Mouse (Mus musculus) liver, adult 2 months (tissue): Measurements from ENCODE around the gene Gm21970. TPM values are rescaled to one million over a fixed set of nuclear protein-coding genes. Genes with fewer than 3 reads are reported as not detected.

Experiments
- DNase-seq: peaks from one replicate; pipeline ENCODE4 v3.0.0-alpha.2; 2011; ENCODE audit warnings: low read depth, low spot score; ENCODE audit errors: extremely low read depth
- H3K27ac ChIP-seq: fragments of 200-500 bp; replicated peaks from 2 replicates; pipeline ENCODE4 v1.5.1; 2012; ENCODE audit warnings: low read depth, mild to moderate bottlenecking, control low read depth, inconsistent platforms, low read length; ENCODE audit not compliant: insufficient read depth
- H3K27me3 ChIP-seq: fragments of 200-500 bp; 2 replicates; pipeline ENCODE4 v1.6.1; 2012; ENCODE audit warnings: mild to moderate bottlenecking, moderate library complexity, low read length, inconsistent platforms; ENCODE audit not compliant: control insufficient read depth, insufficient read depth
- H3K36me3 ChIP-seq: fragments of 200-500 bp; 2 replicates; pipeline ENCODE4 v1.6.1; 2012; ENCODE audit warnings: low read length, inconsistent platforms; ENCODE audit not compliant: control insufficient read depth, insufficient read depth
- H3K4me1 ChIP-seq: fragments of 200-500 bp; 2 replicates; pipeline ENCODE4 v1.6.1; 2011; ENCODE audit warnings: low read length; ENCODE audit not compliant: control insufficient read depth, insufficient read depth
- H3K4me3 ChIP-seq: fragments of 200-500 bp; 2 replicates; pipeline ENCODE4 v1.5.1; 2011; ENCODE audit warnings: low read depth, mild to moderate bottlenecking, control low read depth, low read length, moderate library complexity; ENCODE audit not compliant: insufficient read depth
- H3K79me2 ChIP-seq: fragments of 200-500 bp; 2 replicates; pipeline ENCODE4 v1.6.1; 2012; ENCODE audit warnings: inconsistent platforms, mild to moderate bottlenecking, low read length, moderate library complexity; ENCODE audit not compliant: control insufficient read depth, insufficient read depth
- H3K9ac ChIP-seq: fragments of 200-500 bp; 2 replicates; pipeline ENCODE4 v1.6.1; 2012; ENCODE audit warnings: low read depth, mild to moderate bottlenecking, control low read depth, inconsistent platforms, low read length
- CTCF ChIP-seq: fragments of 200-500 bp; IDR thresholded peaks from 2 replicates; pipeline ENCODE4 v1.5.1; 2011; ENCODE audit warnings: low read depth, low read length, control low read depth
- POLR2A ChIP-seq: fragments of 200-500 bp; IDR thresholded peaks from 2 replicates; pipeline ENCODE4 v1.6.1; 2011; ENCODE audit warnings: low read length, control low read depth; ENCODE audit not compliant: insufficient read depth; ENCODE audit errors: extremely low read depth
- WGBS: fragments of 180-500 bp; shearing (Covaris S2); methylation state at CpG from one replicate; pipeline ENCODE4 v1.1.7; 2018; 5-methylcytosine and 5-hydroxymethylcytosine counted together
- polyA plus RNA-seq: library from polyadenylated mRNA; depleted of rRNA; stranded (reverse); fragments of >200 nt; gene quantifications from 2 replicates; pipeline ENCODE4 v1.2.3, GENCODE M21; 2012
- total RNA-seq: library from RNA; depleted of rRNA; stranded (reverse); fragments of >200 nt; gene quantifications from 2 replicates; pipeline ENCODE4 v1.2.3, GENCODE M21; 2014

The Gm21970 gene
- total and polyA plus RNA-seq, 2 experiments = 0.83 TPM; not detected in 1

GRCm38 (mm10) chr16:91401569-91402165 is 10.1 kb downstream of the Gm21970 start:
- Histone ChIP-seq H3K27ac (no peak overlapping the region), H3K36me3 (peaks cover 24% of the 10 kb centered on the region), H3K79me2 (no peaks in the 10 kb centered on the region), H3K4me3 (no peak overlapping the region), H3K4me1 (peaks cover 5% of the 10 kb centered on the region), H3K9ac (no peak overlapping the region), H3K27me3 (no peaks in the 10 kb centered on the region)
- TF ChIP-seq CTCF (no peak), POLR2A (no peak)
- no peak for DNase-seq
- WGBS = 71% methylated on average over 6 of the region's 6 CpGs

GRCm38 (mm10) chr16:91403784-91404183 is 12.3 kb downstream of the Gm21970 start:
- Histone ChIP-seq H3K9ac (no peak overlapping the region), H3K27me3 (no peaks in the 10 kb centered on the region), H3K27ac (no peak overlapping the region), H3K79me2 (no peaks in the 10 kb centered on the region), H3K36me3 (peaks cover 14% of the 10 kb centered on the region), H3K4me1 (peaks cover 5% of the 10 kb centered on the region), H3K4me3 (no peak overlapping the region)
- no peak for DNase-seq
- TF ChIP-seq CTCF (no peak), POLR2A (no peak)
- WGBS = 92% methylated on average over 9 of the region's 9 CpGs

- TF ChIP-seq CTCF (no peak), POLR2A (no peak)
- Histone ChIP-seq H3K4me3 (no peak overlapping the region), H3K27me3 (no peaks in the 10 kb centered on the region), H3K36me3 (peaks cover 14% of the 10 kb centered on the region), H3K79me2 (no peaks in the 10 kb centered on the region), H3K9ac (no peak overlapping the region), H3K4me1 (peaks cover 5% of the 10 kb centered on the region), H3K27ac (no peak overlapping the region)
- DNase-seq = no peak
- 94% methylated on average over 8 of the region's 8 CpGs for WGBS
These were observed 12.7 kb downstream of the Gm21970 start for GRCm38 (mm10) chr16:91404187-91404586.

GRCm38 (mm10) chr16:91404828-91405577 is 13.5 kb downstream of the Gm21970 start:
- no peak overlapping the region for H3K4me3 ChIP-seq
- H3K27me3 ChIP-seq = no peaks in the 10 kb centered on the region
- no peak overlapping the region for H3K9ac ChIP-seq
- H3K27ac ChIP-seq = no peak overlapping the region
- TF ChIP-seq POLR2A (no peak), CTCF (no peak)
- peaks cover 14% of the 10 kb centered on the region for H3K36me3 ChIP-seq
- peaks cover 8% of the 10 kb centered on the region for H3K4me1 ChIP-seq
- DNase-seq = no peak
- H3K79me2 ChIP-seq = no peaks in the 10 kb centered on the region
- WGBS = 78% methylated on average over 10 of the region's 10 CpGs

- no peaks in the 10 kb centered on the region for H3K79me2 ChIP-seq
- H3K9ac ChIP-seq = peak within 1 kb of the TSS; percentile 76
- peak within 1 kb of the TSS; percentile 73 for H3K27ac ChIP-seq
- TF ChIP-seq CTCF (no peak), POLR2A (peak; percentile 33; the same call in 1 of the 2 replicates)
- peaks cover 8% of the 10 kb centered on the region for H3K4me1 ChIP-seq
- H3K36me3 ChIP-seq = peaks cover 8% of the 10 kb centered on the region; the same call in 1 of the 2 replicates
- 6% methylated on average over 51 of the region's 51 CpGs for WGBS
- no peaks in the 10 kb centered on the region for H3K27me3 ChIP-seq
- H3K4me3 ChIP-seq = peak within 1 kb of the TSS; percentile 86
- DNase-seq = peak; percentile 41
These were observed 14.4 kb downstream of the Gm21970 start, which contains the start of gene Il10rb for GRCm38 (mm10) chr16:91405640-91406584. Gene Il10rb (plus strand): TSS chr16:91406164.
